Mouse (Mus musculus) lung, postnatal 10 days (tissue): Measurements from ENCODE around the gene Triml2.
A peak's percentile ranks its signal among the peaks of the same experiment; 100 is the strongest.

ENCODE experiments used
- DNase-seq: peaks from one replicate; pipeline ENCODE4 v3.0.0; 2021

The Triml2 gene

GRCm38 (mm10) chr8:43180054-43180690 is at the start of gene Triml2:
TSS of gene Triml2 (plus strand) at chr8:43180541.
- no peak for DNase-seq

- DNase-seq, result no peak
These were observed 39.0 kb upstream of the Triml2 start, which contains the start of gene Triml1 for GRCm38 (mm10) chr8:43141386-43141785. TSS of gene Triml1 (minus strand) at chr8:43141486.

GRCm38 (mm10) chr8:43149307-43149706 is 31.0 kb upstream of the Triml2 start:
- no peak for DNase-seq

- no peak for DNase-seq
These were observed 17.1 kb upstream of the Triml2 start for GRCm38 (mm10) chr8:43163255-43163654.

GRCm38 (mm10) chr8:43164453-43164852 is 15.9 kb upstream of the Triml2 start:
- DNase-seq, result no peak

- DNase-seq, result no peak
These were observed 12.3 kb upstream of the Triml2 start for GRCm38 (mm10) chr8:43168083-43168482.

GRCm38 (mm10) chr8:43169249-43169755 is 11.0 kb upstream of the Triml2 start:
- no peak for DNase-seq

GRCm38 (mm10) chr8:43176766-43177486 is 3.4 kb upstream of the Triml2 start:
- no peak for DNase-seq

GRCm38 (mm10) chr8:43178263-43178662 is 2.1 kb upstream of the Triml2 start:
- no peak for DNase-seq

- DNase-seq, result peak; percentile 7
These were observed 1.2 kb upstream of the Triml2 start for GRCm38 (mm10) chr8:43179189-43179588.

GRCm38 (mm10) chr8:43182281-43182680 is 1.9 kb downstream of the Triml2 start:
- DNase-seq, result no peak

GRCm38 (mm10) chr8:43215554-43215953 is 35.2 kb downstream of the Triml2 start:
- no peak for DNase-seq

- no peak for DNase-seq
These were observed 63.0 kb downstream of the Triml2 start for GRCm38 (mm10) chr8:43243326-43243725.
